Mouse (Mus musculus): ENCODE data around the gene Rab13. TPM values are rescaled to one million over a fixed set of nuclear protein-coding genes. Genes with fewer than 3 reads are reported as not detected.
"Not testable (repeated sequence)": the region's sequence is repeated elsewhere in the genome, so short reads cannot be mapped to it uniquely, and the experiment has no call there.

The Rab13 gene
- polyA plus RNA-seq, 1 experiment: 7.7 TPM

DNA sequence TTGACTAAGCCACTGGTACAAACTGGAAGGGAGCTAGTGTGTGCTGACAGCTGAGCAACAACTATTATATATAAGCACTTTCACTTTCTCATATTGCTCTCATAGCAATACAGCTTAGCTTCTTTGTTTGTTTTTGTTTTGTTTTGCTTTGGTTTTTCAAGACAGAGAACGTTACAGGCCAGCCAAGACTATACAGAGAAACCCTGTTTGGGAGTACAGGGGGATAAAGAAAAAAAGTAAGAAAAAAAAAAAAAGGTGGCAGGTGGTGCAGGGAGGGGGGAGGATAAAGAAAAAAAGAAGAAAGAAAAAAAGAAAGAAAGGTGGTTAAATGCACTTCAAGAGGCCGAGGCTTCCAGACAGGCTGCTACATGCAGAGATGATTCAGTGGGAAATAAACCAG lies 31.9 kb downstream of the Rab13 start:
- no peak for DNase-seq
- Histone ChIP-seq H3K36me3 (ENCODE audit: control insufficient read depth, insufficient read depth, low read length) (no peaks in the 10 kb centered on the region), H3K4me3 (ENCODE audit: insufficient read depth, low read depth, low read length) (no peak overlapping the region), H3K4me1 (ENCODE audit: control insufficient read depth, insufficient read depth, low read length) (peaks cover 11% of the 10 kb centered on the region; the same call in 1 of the 2 replicates), H3K27me3 (replicated peaks; ENCODE audit: control insufficient read depth, insufficient read depth, low read length) (no peaks in the 10 kb centered on the region), H3K27ac (ENCODE audit: insufficient read depth, low read depth, low read length) (no peak overlapping the region)
- TF ChIP-seq POLR2A (IDR thresholded peaks at IDR 0.05; ENCODE audit: low read depth, low read length): no peak
- no peak for TF ChIP-seq CTCF (conservative IDR thresholded peaks at IDR 0.05; ENCODE audit: insufficient read depth, insufficient read length, low read depth, low read length)
- 69% methylated on average over 2 of the region's 2 CpGs for WGBS

DNA sequence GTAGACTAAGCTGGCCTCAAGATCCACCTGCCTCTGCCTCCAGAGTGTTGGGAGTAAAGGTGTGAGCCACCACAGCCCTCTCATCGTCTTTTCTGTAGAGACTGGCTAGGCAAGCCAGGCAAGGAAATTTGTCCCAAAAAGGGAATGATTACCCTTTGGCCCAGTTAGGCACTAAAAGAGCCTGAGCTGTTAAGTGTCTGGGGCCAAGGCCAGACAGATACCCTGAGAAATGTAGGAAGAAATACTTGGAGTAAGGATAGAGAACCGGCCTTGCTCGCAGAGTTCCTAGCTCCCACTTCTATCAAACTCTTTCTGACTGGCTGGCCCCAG lies 34.1 kb downstream of the Rab13 start:
- DNase-seq: no peak
- Histone ChIP-seq H3K27me3 (replicated peaks; ENCODE audit: control insufficient read depth, insufficient read depth, low read length) (no peaks in the 10 kb centered on the region), H3K36me3 (ENCODE audit: control insufficient read depth, insufficient read depth, low read length) (no peaks in the 10 kb centered on the region), H3K4me3 (ENCODE audit: insufficient read depth, low read depth, low read length) (peak overlapping the region; percentile 38), H3K4me1 (ENCODE audit: control insufficient read depth, insufficient read depth, low read length) (no peaks in the 10 kb centered on the region; the same call in 1 of the 2 replicates), H3K27ac (ENCODE audit: insufficient read depth, low read depth, low read length) (peak overlapping the region; percentile 77)
- TF ChIP-seq POLR2A (IDR thresholded peaks at IDR 0.05; ENCODE audit: low read depth, low read length) (no peak), CTCF (conservative IDR thresholded peaks at IDR 0.05; ENCODE audit: insufficient read depth, insufficient read length, low read depth, low read length) (no peak)
- WGBS: 0% methylated on average over 3 of the region's 3 CpGs

DNA sequence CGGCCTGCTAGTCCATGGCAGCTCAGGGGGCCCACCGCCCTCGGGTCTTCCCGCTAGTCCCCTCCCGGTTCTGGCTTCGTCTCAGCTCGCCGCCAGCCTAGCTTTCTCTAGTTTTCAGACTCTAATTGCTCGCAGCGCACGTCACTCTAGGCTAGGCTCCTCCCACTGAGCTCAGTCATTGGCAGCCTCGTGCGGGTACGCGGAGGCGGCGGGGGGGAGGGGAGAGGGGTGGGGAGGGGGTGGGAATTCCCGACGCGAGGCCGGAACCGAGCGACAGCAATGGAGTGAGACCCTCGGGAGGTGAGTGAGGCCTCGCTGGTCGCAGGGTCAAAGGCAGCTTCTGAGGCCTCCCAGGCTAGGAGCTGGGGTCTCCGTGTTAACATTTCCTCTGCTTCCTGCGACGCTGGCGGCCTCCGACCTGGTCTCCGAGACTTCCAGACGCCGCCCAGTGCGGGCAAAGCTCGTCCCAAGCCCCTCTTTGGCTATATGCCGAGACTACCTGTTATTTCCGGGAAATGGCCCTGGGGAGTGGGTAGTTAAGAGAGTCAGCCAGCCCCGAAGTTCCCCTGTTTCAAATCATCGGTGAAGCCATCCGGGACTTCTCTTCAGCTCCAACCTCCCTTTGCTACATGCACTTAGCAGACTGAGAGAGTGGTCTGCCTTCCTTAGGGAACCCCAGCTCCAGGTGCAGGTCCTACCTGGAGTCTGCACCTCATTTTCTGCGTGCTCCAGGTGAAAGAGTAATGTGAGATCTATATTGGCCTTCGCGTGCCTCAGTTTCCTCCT lies 34.7 kb downstream of the Rab13 start, which contains the start of gene Slc39a1:
Gene Slc39a1, plus strand, starts transcription at position 213 of the 786 bp plus-strand sequence.
- peak; percentile 98 for DNase-seq
- no peaks in the 10 kb centered on the region for H3K27me3 ChIP-seq (replicated peaks; ENCODE audit: control insufficient read depth, insufficient read depth, low read length)
- H3K4me3 ChIP-seq (ENCODE audit: insufficient read depth, low read depth, low read length): peak within 1 kb of the TSS; percentile 86
- no peaks in the 10 kb centered on the region for H3K36me3 ChIP-seq (ENCODE audit: control insufficient read depth, insufficient read depth, low read length)
- H3K4me1 ChIP-seq (ENCODE audit: control insufficient read depth, insufficient read depth, low read length): no peaks in the 10 kb centered on the region; the same call in 1 of the 2 replicates
- H3K27ac ChIP-seq (ENCODE audit: insufficient read depth, low read depth, low read length): peak within 1 kb of the TSS; percentile 94
- WGBS: under 1% methylated on average over 44 of the region's 44 CpGs
- TF ChIP-seq POLR2A (IDR thresholded peaks at IDR 0.05; ENCODE audit: low read depth, low read length) (no peak), CTCF (conservative IDR thresholded peaks at IDR 0.05; ENCODE audit: insufficient read depth, insufficient read length, low read depth, low read length) (no peak)

DNA sequence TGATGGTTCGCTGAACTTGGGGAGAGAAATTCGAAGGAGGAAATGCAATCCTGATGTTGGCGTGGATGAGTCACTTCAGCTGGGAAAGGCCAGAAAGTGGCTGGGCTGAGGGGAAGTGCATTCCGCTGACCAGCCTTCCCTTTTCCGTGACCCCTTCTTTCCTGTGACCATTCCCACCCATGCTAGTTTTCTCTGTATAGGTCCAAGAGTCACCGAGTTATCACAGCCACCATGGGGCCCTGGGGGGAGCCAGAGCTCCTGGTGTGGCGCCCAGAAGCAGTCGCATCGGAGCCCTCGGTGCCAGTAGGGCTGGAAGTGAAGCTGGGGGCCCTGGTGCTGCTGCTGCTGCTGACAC lies 35.2 kb downstream of the Rab13 start:
- Histone ChIP-seq H3K27ac (ENCODE audit: insufficient read depth, low read depth, low read length) (peak overlapping the region; percentile 94), H3K4me3 (ENCODE audit: insufficient read depth, low read depth, low read length) (peak overlapping the region; percentile 86), H3K4me1 (ENCODE audit: control insufficient read depth, insufficient read depth, low read length) (no peaks in the 10 kb centered on the region; the same call in 1 of the 2 replicates), H3K27me3 (replicated peaks; ENCODE audit: control insufficient read depth, insufficient read depth, low read length) (no peaks in the 10 kb centered on the region), H3K36me3 (ENCODE audit: control insufficient read depth, insufficient read depth, low read length) (no peaks in the 10 kb centered on the region)
- peak; percentile 55 for DNase-seq
- TF ChIP-seq POLR2A (IDR thresholded peaks at IDR 0.05; ENCODE audit: low read depth, low read length) (no peak), CTCF (conservative IDR thresholded peaks at IDR 0.05; ENCODE audit: insufficient read depth, insufficient read length, low read depth, low read length) (no peak)
- 1% methylated on average over 10 of the region's 10 CpGs for WGBS

DNA sequence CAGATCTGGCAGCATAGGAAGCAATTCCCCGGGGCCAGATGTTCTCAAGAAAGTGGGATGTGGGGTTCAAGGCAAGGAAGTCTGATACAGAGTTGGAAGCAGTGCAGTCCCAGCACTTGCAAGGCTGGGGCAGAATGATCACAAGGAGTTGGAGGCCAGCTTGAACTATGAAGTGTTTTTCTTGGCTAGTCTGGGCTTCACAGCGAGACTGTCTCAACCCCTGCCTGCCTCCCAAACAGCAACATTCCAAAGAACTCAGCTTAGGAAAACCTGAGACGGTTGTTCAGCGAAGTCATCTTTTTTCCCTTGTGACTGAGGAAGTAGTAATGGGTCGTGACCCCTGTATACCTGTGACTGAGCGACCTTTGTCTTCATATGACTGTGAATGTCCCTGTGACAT lies 37.3 kb downstream of the Rab13 start:
- Histone ChIP-seq H3K4me3 (ENCODE audit: insufficient read depth, low read depth, low read length) (no peak overlapping the region), H3K36me3 (ENCODE audit: control insufficient read depth, insufficient read depth, low read length) (no peaks in the 10 kb centered on the region), H3K27me3 (replicated peaks; ENCODE audit: control insufficient read depth, insufficient read depth, low read length) (no peaks in the 10 kb centered on the region), H3K27ac (ENCODE audit: insufficient read depth, low read depth, low read length) (no peak overlapping the region), H3K4me1 (ENCODE audit: control insufficient read depth, insufficient read depth, low read length) (peaks cover 6% of the 10 kb centered on the region; the same call in 1 of the 2 replicates)
- 64% methylated on average over 6 of the region's 6 CpGs for WGBS
- peak; percentile 27 for DNase-seq
- TF ChIP-seq CTCF (conservative IDR thresholded peaks at IDR 0.05; ENCODE audit: insufficient read depth, insufficient read length, low read depth, low read length): no peak

DNA sequence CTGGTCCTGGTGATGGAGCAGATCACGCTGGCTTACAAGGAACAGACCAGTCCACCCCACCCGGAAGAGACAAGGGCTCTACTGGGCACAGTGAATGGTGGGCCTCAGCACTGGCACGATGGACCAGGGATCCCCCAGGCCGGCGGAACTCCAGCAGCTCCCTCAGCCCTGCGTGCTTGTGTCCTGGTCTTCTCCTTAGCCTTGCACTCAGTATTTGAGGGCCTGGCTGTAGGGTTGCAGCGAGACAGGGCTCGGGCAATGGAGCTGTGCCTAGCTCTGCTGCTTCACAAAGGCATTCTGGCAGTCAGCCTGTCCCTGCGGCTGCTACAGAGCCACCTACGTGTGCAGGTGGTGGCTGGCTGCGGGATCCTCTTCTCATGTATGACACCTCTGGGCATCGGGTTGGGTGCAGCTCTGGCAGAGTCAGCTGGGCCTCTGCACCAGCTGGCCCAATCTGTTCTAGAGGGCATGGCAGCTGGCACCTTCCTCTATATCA lies 38.3 kb downstream of the Rab13 start:
- H3K27me3 ChIP-seq (replicated peaks; ENCODE audit: control insufficient read depth, insufficient read depth, low read length); H3K27ac ChIP-seq (ENCODE audit: insufficient read depth, low read depth, low read length); H3K36me3 ChIP-seq (ENCODE audit: control insufficient read depth, insufficient read depth, low read length); DNase-seq; H3K4me3 ChIP-seq (ENCODE audit: insufficient read depth, low read depth, low read length); H3K4me1 ChIP-seq (ENCODE audit: control insufficient read depth, insufficient read depth, low read length): not testable (repeated sequence)
- WGBS: 93% methylated on average over 10 of the region's 12 CpGs

DNA sequence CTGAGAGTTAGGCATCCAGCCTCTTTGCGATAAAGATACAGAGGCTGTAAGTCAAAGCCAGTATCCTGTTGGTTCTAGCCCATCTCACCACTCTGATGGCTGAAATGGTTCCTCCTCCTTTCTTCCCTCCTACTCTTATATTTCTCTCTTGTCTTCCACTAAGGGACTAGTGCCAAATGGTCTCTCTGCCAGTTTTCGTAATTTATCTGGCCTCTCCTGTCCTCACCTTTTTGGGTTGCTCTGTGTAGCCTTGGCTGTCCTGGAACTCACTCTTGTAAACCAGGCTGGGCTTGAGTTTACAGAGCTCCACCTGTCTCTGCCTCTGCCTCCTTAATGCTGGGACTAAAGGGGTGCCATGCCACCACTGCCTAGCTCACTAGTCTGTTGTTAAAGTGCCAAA lies 39.2 kb downstream of the Rab13 start:
- not testable (repeated sequence) for H3K27ac ChIP-seq (ENCODE audit: insufficient read depth, low read depth, low read length); H3K36me3 ChIP-seq (ENCODE audit: control insufficient read depth, insufficient read depth, low read length); H3K27me3 ChIP-seq (replicated peaks; ENCODE audit: control insufficient read depth, insufficient read depth, low read length); H3K4me1 ChIP-seq (ENCODE audit: control insufficient read depth, insufficient read depth, low read length); DNase-seq; H3K4me3 ChIP-seq (ENCODE audit: insufficient read depth, low read depth, low read length)
- 81% methylated on average over 2 of the region's 2 CpGs for WGBS

DNA sequence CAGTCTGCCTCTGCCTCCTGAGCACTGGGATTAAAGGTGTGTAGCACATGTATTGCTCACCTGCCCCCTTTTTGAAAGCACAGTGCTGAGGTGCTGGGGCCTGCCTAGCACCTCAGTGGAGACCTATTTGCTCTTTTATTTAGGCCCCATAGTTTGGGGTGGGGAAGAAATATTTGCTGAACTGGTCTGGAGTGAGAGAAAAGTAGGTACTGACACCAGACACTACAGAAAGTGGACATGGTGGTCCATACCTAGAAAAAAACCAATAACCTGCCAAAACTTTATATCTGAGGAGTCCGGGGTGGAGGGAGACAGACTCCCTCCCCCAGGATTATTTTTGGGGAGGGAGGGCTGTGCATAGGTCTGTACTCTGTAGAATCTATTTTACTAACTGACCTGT lies 39.7 kb downstream of the Rab13 start:
- not testable (repeated sequence) for H3K4me3 ChIP-seq (ENCODE audit: insufficient read depth, low read depth, low read length); DNase-seq; H3K27me3 ChIP-seq (replicated peaks; ENCODE audit: control insufficient read depth, insufficient read depth, low read length); H3K4me1 ChIP-seq (ENCODE audit: control insufficient read depth, insufficient read depth, low read length); H3K27ac ChIP-seq (ENCODE audit: insufficient read depth, low read depth, low read length); H3K36me3 ChIP-seq (ENCODE audit: control insufficient read depth, insufficient read depth, low read length)
- WGBS: 75% methylated on average over 1 of the region's 1 CpGs

All from kidney, adult 2 months (tissue).